Mouse (Mus musculus) forebrain, postnatal 0 days (tissue): ENCODE data around the gene Fbxl14. TPM values are rescaled to one million over a fixed set of nuclear protein-coding genes. Genes with fewer than 3 reads are reported as not detected.
"Not testable (repeated sequence)": the region's sequence is repeated elsewhere in the genome, so short reads cannot be mapped to it uniquely, and the experiment has no call there.

Experiments
- ATAC-seq: fragments of 200-750 bp; cut with Nextera tagmentation; 2 replicates; pipeline ENCODE4 v1.8.0; 2017; ENCODE audit warnings: mild to moderate bottlenecking, moderate library complexity
- DNase-seq: peaks from one replicate; pipeline ENCODE4 v3.0.0-alpha.2; 2015
- H3K27ac ChIP-seq: fragments of 300-500 bp; sonication (generic); 2 replicates; pipeline ENCODE4 v1.5.1; 2014; ENCODE audit warnings: low read depth, mild to moderate bottlenecking, antibody characterized with exemption, low read length, moderate library complexity, mixed read lengths
- H3K27me3 ChIP-seq: fragments of 300-500 bp; sonication (generic); 2 replicates; pipeline ENCODE4 v1.6.1; 2014; ENCODE audit warnings: mild to moderate bottlenecking, low read length, mixed read lengths; ENCODE audit not compliant: insufficient read depth
- H3K36me3 ChIP-seq: fragments of 300-500 bp; sonication (generic); 2 replicates; pipeline ENCODE4 v1.6.1; 2014; ENCODE audit warnings: mild to moderate bottlenecking, moderate library complexity; ENCODE audit not compliant: insufficient read depth
- H3K4me1 ChIP-seq: fragments of 300-500 bp; sonication (generic); 2 replicates; pipeline ENCODE4 v1.6.1; 2014; ENCODE audit warnings: antibody characterized with exemption; ENCODE audit not compliant: insufficient read depth
- H3K4me2 ChIP-seq: fragments of 300-500 bp; sonication (generic); 2 replicates; pipeline ENCODE4 v1.6.1; 2014; ENCODE audit warnings: low read depth, mild to moderate bottlenecking, moderate library complexity
- H3K4me3 ChIP-seq: fragments of 300-500 bp; sonication (generic); 2 replicates; pipeline ENCODE4 v1.5.1; 2014; ENCODE audit warnings: low read depth, low read length, mixed read lengths
- H3K9ac ChIP-seq: fragments of 300-500 bp; sonication (generic); 2 replicates; pipeline ENCODE4 v1.6.1; 2014; ENCODE audit warnings: mild to moderate bottlenecking
- H3K9me3 ChIP-seq: fragments of 300-500 bp; sonication (generic); 2 replicates; pipeline ENCODE4 v1.6.1; 2016; ENCODE audit warnings: low read length
- CTCF ChIP-seq: sonication (generic); IDR thresholded peaks from 2 replicates; pipeline ENCODE4 v1.5.1; 2016; ENCODE audit warnings: antibody characterized with exemption, control low read depth, low read depth
- WGBS: fragments of 180-500 bp; shearing (Covaris S2); extraction: QIAGEN DNeasy Blood & Tissue Kit; methylation state at CpG from one replicate; pipeline ENCODE4 v1.1.7; 2014; 5-methylcytosine and 5-hydroxymethylcytosine counted together
- polyA plus RNA-seq: library from polyadenylated mRNA; unstranded; fragments of >200 nt; fragmentation: Nextera tagmentation; extraction: Ambion mirVana; gene quantifications from 2 replicates; pipeline ENCODE4 v1.2.1, GENCODE M21; 2015
- total RNA-seq: library from RNA; depleted of rRNA; stranded (reverse); fragments of >200 nt; gene quantifications from 2 replicates; pipeline ENCODE4 v1.2.3, GENCODE M21; 2014

Fbxl14 gene
- total and polyA plus RNA-seq, 2 experiments from 2014 or later = 1.9 to 54.5 TPM

DNA sequence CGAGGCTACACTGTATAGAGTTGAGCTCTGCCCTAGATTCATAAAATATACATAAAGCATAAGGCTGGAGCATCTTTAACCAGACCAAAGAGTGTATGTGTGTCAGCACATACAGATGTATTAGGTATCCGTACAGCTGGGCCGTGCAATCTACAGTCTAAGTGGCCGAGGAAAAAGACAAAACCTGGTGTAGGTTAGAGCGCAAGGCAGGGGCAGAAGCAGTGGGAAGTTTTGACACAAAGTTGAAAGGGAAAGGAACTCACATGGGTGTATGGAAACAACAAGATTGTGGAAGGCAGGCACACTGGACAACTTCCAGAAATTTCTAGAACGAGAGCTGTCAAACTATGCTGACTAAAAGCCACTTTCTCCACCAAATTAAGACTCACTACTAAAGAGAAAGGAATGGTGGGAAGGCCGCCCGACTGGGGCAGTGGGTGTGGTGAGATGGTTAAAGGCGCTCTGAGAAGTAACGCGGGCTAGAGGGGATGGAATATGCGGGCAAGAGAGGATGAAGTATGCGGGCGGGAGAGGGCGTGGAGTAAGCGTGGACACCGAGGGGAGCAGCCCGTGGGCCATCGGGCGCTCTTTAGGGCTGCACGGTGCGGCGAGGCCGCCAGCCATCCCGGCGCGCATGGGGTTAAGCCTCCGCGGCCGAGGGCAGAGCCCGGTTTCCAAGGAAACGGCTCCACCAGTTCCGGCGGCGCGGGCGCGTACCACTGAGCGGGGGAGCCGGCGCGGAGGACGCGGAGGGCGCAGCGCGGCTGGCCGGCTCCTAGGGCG lies 717 bp upstream of the Fbxl14 start:
- Histone ChIP-seq H3K9me3 (no peaks in the 10 kb centered on the region), H3K4me2 (peak overlapping the region; percentile 97), H3K4me3 (peak overlapping the region; percentile 68), H3K4me1 (no peaks in the 10 kb centered on the region), H3K27me3 (no peaks in the 10 kb centered on the region), H3K36me3 (peaks cover 7% of the 10 kb centered on the region; the same call in 1 of the 2 replicates), H3K9ac (peak overlapping the region; percentile 94), H3K27ac (peak overlapping the region; percentile 100)
- peak; percentile 95 for ATAC-seq
- WGBS = 2% methylated on average over 49 of the region's 49 CpGs
- TF ChIP-seq CTCF = no peak
- peak; percentile 93 for DNase-seq

DNA sequence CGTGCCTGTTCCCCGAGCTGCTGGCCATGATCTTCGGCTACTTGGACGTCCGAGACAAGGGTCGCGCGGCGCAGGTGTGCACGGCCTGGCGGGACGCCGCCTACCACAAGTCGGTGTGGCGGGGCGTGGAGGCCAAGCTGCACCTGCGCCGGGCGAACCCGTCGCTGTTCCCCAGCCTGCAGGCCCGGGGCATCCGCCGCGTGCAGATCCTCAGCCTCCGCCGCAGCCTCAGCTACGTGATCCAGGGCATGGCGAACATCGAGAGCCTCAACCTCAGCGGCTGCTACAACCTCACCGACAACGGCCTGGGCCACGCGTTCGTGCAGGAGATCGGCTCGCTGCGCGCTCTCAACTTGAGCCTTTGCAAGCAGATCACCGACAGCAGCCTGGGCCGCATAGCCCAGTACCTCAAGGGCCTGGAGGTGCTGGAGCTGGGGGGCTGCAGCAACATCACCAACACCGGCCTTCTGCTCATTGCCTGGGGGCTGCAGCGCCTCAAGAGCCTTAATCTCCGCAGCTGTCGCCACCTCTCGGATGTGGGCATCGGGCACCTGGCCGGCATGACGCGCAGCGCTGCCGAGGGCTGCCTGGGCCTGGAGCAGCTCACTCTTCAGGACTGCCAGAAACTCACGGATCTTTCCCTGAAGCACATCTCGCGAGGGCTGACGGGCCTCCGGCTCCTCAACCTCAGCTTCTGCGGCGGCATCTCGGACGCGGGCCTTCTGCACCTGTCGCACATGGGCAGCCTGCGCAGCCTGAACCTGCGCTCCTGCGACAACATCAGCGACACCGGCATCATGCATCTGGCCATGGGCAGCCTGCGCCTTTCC lies 623 bp downstream of the Fbxl14 start:
- Histone ChIP-seq H3K36me3 (peaks cover 14% of the 10 kb centered on the region), H3K9me3 (no peaks in the 10 kb centered on the region), H3K27me3 (no peaks in the 10 kb centered on the region), H3K4me1 (no peaks in the 10 kb centered on the region), H3K9ac (peak overlapping the region; percentile 94), H3K4me2 (peak overlapping the region; percentile 97), H3K4me3 (peak overlapping the region; percentile 68), H3K27ac (peak overlapping the region; percentile 100)
- peak; percentile 69 for DNase-seq
- WGBS = 1% methylated on average over 70 of the region's 70 CpGs
- peak; percentile 41 for TF ChIP-seq CTCF
- ATAC-seq = peak; percentile 21

DNA sequence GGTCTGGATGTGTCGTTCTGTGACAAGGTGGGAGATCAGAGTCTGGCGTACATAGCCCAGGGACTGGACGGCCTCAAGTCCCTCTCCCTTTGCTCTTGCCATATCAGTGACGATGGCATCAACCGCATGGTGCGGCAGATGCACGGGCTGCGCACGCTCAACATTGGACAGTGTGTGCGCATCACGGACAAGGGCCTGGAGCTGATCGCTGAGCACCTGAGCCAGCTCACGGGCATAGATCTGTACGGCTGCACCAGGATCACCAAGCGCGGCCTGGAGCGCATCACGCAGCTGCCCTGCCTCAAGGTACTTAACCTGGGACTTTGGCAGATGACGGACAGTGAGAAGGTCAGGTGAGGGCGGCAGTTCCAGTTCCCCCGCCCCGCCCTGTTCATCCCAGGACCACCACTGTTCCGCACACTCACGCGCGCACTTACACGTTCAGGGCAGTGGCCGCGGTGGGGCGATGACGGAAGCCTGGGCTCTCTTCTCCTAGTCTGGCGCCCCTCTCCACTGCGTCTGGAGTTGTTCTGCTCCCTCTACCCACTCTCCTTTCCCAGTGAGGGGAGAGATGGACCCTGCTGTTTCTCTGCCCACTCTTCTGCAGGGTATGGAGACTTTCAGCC lies 1.4 kb downstream of the Fbxl14 start:
- ATAC-seq (no peak), DNase-seq (peak; percentile 48)
- peaks cover 14% of the 10 kb centered on the region for H3K36me3 ChIP-seq
- H3K27me3 ChIP-seq = no peaks in the 10 kb centered on the region
- H3K9ac ChIP-seq = peak overlapping the region; percentile 94
- WGBS = 1% methylated on average over 32 of the region's 33 CpGs
- no peaks in the 10 kb centered on the region for H3K9me3 ChIP-seq
- TF ChIP-seq CTCF = 0 out of 2 replicates have a peak, but pooled peaks have one; percentile 9
- no peaks in the 10 kb centered on the region for H3K4me1 ChIP-seq
- peak overlapping the region; percentile 68 for H3K4me3 ChIP-seq
- peak overlapping the region; percentile 100 for H3K27ac ChIP-seq
- peak overlapping the region; percentile 97 for H3K4me2 ChIP-seq

DNA sequence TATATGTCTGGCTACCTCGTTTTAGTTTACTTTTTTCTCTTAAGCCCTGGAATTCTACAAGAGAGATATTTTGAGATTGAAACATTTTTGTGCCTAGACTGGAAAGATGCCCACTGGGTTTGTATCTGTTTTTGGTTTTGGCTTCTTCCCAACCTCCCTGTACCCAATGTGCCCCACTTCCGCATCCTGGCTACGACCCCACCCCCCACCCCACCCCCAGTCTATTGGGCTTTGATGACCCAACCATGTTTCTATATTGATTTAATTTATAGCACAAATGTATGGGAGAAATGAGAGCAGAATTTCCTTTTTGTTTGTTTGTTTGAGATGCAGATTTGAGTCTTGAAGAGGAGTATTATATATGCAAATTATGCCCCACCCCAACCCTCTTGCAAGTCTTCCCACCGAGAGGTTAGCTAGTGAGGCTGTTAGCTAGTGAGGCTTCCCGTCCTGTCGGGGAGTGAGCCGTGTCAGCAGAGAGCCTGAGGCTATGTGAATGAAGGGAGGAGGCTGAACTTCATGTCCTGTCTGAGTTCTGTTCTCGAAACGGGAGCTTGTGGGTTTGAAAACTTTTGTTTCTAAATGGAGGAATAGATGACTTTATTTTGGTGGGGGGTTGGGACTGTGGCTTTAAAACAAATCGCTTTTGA lies 2.4 kb downstream of the Fbxl14 start:
- H3K27ac ChIP-seq, DNase-seq: not testable (repeated sequence)
- WGBS = 2% methylated on average over 10 of the region's 10 CpGs

DNA sequence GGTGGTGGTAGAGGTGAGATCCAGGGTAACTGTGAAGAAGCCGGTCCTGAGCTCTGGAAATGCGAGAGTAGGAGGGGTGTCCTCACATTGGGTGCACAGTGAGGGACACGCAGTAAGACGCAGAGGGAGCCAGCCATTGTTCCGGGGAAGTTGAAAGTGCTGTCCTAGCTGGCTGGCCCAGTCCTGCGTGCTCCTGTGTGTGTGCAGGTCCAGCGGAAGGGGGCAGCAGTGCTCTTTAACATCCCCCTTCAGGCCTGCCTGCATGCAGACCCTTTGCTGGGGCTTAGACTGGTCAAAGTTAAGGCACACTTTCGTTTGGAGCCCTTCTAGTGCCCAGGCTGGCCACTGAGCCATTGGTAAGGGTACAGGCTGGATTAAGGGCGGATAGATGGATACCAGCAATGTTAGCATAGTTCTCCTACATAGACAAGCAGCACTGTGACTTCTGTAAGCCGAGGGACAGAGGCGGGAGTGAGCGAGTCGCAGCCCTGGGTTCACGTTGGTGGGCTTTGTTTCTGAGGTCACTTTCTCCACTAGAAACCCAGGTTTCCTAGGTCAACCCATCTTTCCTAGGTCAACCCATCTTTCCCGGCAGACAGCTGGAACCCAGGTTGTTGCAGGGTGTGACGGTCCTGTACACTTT lies 3.6 kb downstream of the Fbxl14 start:
- ATAC-seq (no peak), DNase-seq (peak; percentile 53)

More for the DNA sequence above, 2.4 kb downstream of the Fbxl14 start:
- H3K4me2 ChIP-seq = peak overlapping the region; percentile 97
- not testable (repeated sequence) for H3K27me3 ChIP-seq, H3K9me3 ChIP-seq, ATAC-seq, H3K9ac ChIP-seq, H3K4me1 ChIP-seq
- peak overlapping the region; percentile 68 for H3K4me3 ChIP-seq
- H3K36me3 ChIP-seq = peaks cover 14% of the 10 kb centered on the region

DNA sequence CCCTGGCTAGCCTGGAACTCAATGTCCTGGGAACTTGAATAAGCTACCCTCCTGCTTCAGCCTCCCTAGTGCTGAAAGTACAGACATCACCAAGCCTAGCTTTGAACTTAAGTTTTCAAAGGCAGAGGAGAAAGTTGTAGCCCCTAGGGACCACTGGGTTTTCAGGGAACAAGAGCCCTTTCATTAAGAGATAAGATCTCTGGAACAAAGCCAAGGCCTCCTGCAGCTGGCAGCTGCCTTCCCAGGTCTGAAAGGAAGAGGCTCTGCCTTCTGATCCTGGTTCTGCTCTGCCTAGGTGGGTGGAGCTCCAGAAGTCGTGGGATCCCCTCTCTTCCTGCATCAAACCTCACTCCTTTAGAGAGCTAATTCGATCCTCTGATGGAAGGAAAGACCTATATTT lies 6.0 kb downstream of the Fbxl14 start:
- Histone ChIP-seq H3K4me3 (no peak overlapping the region), H3K9me3 (no peaks in the 10 kb centered on the region), H3K27ac (no peak overlapping the region), H3K36me3 (peaks cover 14% of the 10 kb centered on the region), H3K4me2 (no peak overlapping the region), H3K9ac (no peak overlapping the region), H3K4me1 (peaks cover 5% of the 10 kb centered on the region; the same call in 1 of the 2 replicates), H3K27me3 (no peaks in the 10 kb centered on the region)
- no peak for ATAC-seq
- no peak for DNase-seq
- WGBS = 8% methylated on average over 2 of the region's 2 CpGs
- no peak for TF ChIP-seq CTCF

More for the DNA sequence above, 3.6 kb downstream of the Fbxl14 start:
- Histone ChIP-seq H3K9ac (peak overlapping the region; percentile 7; the same call in 1 of the 2 replicates), H3K4me2 (peak overlapping the region; percentile 97), H3K36me3 (peaks cover 14% of the 10 kb centered on the region), H3K27ac (no peak overlapping the region), H3K4me3 (peak overlapping the region; percentile 28), H3K4me1 (no peaks in the 10 kb centered on the region), H3K9me3 (no peaks in the 10 kb centered on the region), H3K27me3 (no peaks in the 10 kb centered on the region)
- 23% methylated on average over 16 of the region's 16 CpGs for WGBS
- TF ChIP-seq CTCF = peak; percentile 71
